Mouse (Mus musculus) embryonic facial prominence, embryonic 13.5 days (tissue): Measurements from ENCODE around the gene Prss16. TPM values are rescaled to one million over a fixed set of nuclear protein-coding genes. Genes with fewer than 3 reads are reported as not detected.
A peak's percentile ranks its signal among the peaks of the same experiment; 100 is the strongest.
"Not testable (repeated sequence)": the region's sequence is repeated elsewhere in the genome, so short reads cannot be mapped to it uniquely, and the experiment has no call there.

Source experiments
- ATAC-seq: fragments of 200-750 bp; cut with Nextera tagmentation; 2 replicates; pipeline ENCODE4 v1.8.0; 2017; ENCODE audit warnings: low read depth; ENCODE audit not compliant: insufficient number of reproducible peaks, insufficient read depth, low FRiP score, low TSS enrichment
- H3K27ac ChIP-seq: fragments of 300-500 bp; sonication (generic); 2 replicates; pipeline ENCODE4 v1.5.1; 2015; ENCODE audit warnings: moderate library complexity, mild to moderate bottlenecking, inconsistent platforms
- H3K27me3 ChIP-seq: fragments of 300-500 bp; sonication (generic); 2 replicates; pipeline ENCODE4 v1.6.1; 2015; ENCODE audit warnings: mild to moderate bottlenecking, inconsistent platforms
- H3K36me3 ChIP-seq: fragments of 300-500 bp; sonication (generic); 2 replicates; pipeline ENCODE4 v1.6.1; 2015; ENCODE audit warnings: mild to moderate bottlenecking, inconsistent platforms
- H3K4me1 ChIP-seq: fragments of 300-500 bp; sonication (generic); 2 replicates; pipeline ENCODE4 v1.6.1; 2015; ENCODE audit warnings: inconsistent platforms
- H3K4me2 ChIP-seq: fragments of 300-500 bp; sonication (generic); 2 replicates; pipeline ENCODE4 v1.6.1; 2015; ENCODE audit warnings: moderate library complexity, mild to moderate bottlenecking, inconsistent platforms
- H3K4me3 ChIP-seq: fragments of 300-500 bp; sonication (generic); 2 replicates; pipeline ENCODE4 v1.5.1; 2015; ENCODE audit warnings: mild to moderate bottlenecking, inconsistent platforms
- H3K9ac ChIP-seq: fragments of 300-500 bp; sonication (generic); 2 replicates; pipeline ENCODE4 v1.6.1; 2015; ENCODE audit warnings: mild to moderate bottlenecking, inconsistent platforms
- H3K9me3 ChIP-seq: fragments of 300-500 bp; sonication (generic); 2 replicates; pipeline ENCODE4 v1.6.1; 2016; ENCODE audit warnings: inconsistent platforms
- WGBS: fragments of 180-500 bp; shearing (Covaris S2); methylation state at CpG from one replicate; pipeline ENCODE4 v1.1.7; 2015; ENCODE audit warnings: mixed read lengths; 5-methylcytosine and 5-hydroxymethylcytosine counted together
- polyA plus RNA-seq: library from polyadenylated mRNA; unstranded; fragments of >200 nt; fragmentation: Nextera tagmentation; extraction: Ambion mirVana; gene quantifications from 2 replicates; pipeline ENCODE4 v1.2.1, GENCODE M21; 2015

The Prss16 gene
- 0.59 and 1.2 TPM in 2 replicates for polyA plus RNA-seq

GRCm38 (mm10) chr13:22009642-22010041 is at the start of gene Prss16:
TSS of gene Prss16 (minus strand) at chr13:22009742.
- Histone ChIP-seq H3K4me3 (no peak within 1 kb of the TSS), H3K36me3 (no peaks in the 10 kb centered on the region), H3K9ac (no peak within 1 kb of the TSS), H3K27me3 (peaks cover 93% of the 10 kb centered on the region), H3K27ac (no peak within 1 kb of the TSS), H3K9me3 (no peaks in the 10 kb centered on the region), H3K4me1 (peaks cover 22% of the 10 kb centered on the region), H3K4me2 (no peak within 1 kb of the TSS)
- WGBS, result 32% methylated on average over 7 of the region's 7 CpGs
- ATAC-seq, result no peak

DNA sequence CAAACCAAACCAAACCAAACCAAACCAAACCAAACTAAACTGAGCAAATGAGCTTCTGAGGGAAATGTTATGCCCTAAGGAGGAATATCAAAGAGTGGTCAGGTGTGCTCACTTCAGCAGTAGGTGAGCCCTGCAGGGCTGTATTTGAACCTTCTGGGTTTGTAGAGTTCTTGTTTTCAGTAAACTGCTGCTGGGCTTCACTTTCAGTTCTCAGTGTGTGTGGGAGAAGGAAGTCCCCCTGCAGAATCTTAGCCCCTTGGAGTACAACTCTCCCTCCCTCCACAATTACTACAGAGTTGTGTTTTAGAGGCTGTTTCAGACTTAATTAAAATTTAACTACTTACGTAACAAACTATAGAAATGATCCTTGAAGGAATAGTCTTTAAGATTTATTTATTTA is 44.2 kb upstream of the Prss16 start:
- Histone ChIP-seq H3K4me3 (no peak overlapping the region), H3K9me3 (no peaks in the 10 kb centered on the region), H3K27ac (no peak overlapping the region), H3K9ac (no peak overlapping the region), H3K27me3 (no peaks in the 10 kb centered on the region), H3K4me1 (0 out of 2 replicates have a peak, but pooled peaks cover 2% of the 10 kb centered on the region), H3K36me3 (no peaks in the 10 kb centered on the region), H3K4me2 (no peak overlapping the region)
- ATAC-seq, result no peak
- WGBS, result 94% methylated on average over 1 of the region's 1 CpGs

DNA sequence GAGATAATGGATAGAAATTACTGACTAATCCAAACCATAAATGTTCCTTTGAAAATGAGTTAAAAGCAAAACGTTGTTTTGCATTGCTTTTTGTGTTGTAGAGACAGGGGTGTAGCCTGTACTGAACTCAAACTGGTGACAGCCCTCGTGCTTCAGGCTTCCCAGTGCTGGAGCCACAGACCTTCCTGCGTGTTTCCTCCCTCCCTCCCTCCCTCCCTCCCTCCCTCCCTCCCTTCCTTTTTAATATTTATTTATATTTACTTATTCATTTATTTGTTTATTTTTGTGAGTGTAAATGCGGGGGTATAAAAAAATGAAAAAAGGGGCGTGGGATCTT is 41.9 kb upstream of the Prss16 start:
- no peaks in the 10 kb centered on the region for H3K27me3 ChIP-seq
- H3K9ac ChIP-seq, result peak overlapping the region; percentile 67
- peak overlapping the region; percentile 54 for H3K4me3 ChIP-seq
- H3K4me1 ChIP-seq, result peaks cover 9% of the 10 kb centered on the region
- no peaks in the 10 kb centered on the region for H3K36me3 ChIP-seq
- peak overlapping the region; percentile 64 for H3K4me2 ChIP-seq
- ATAC-seq, result no peak
- peak overlapping the region; percentile 89 for H3K27ac ChIP-seq
- 10% methylated on average over 5 of the region's 5 CpGs for WGBS
- no peaks in the 10 kb centered on the region for H3K9me3 ChIP-seq

DNA sequence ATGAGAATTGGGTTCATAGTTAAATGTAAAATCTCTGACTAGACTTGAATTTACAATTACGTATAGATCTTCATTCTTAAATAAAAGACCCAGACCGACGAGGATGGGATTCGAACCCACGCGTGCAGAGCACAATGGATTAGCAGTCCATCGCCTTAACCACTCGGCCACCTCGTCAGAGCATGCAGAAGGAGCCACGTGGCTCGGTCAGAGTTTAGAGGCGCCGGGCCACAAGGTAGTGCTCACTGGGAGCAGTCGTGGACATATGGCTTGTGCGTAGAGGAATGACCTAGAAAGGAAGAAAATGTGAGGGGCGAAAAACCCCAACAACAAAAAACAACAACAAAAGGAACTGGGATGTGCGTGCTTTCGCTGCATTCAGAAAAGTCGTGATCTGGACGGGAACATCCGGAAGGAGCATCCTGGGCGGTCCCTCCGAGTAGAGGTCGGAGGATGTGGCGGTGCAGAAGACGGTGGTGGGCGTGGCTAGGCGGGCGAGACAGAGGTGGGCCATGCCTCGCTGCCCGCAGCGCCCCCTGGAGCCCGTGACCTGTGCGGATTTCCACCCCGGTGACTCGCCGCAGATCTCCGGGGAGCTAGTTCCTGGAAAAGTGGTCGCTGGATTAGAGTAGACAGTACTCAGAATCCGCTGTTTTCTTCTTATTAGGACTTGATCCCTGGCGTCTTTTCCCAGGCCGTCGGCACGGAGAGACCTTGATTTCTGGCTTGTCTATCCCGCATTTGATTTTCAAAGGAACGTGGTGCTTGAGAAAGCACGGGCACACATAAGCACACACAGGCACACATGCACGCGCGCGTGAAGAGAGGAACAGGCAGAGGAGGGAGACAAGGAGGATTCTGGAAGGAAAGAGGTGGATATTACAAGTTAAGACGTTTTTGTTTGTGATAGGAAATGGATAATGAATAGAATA is 41.3 kb upstream of the Prss16 start:
- Histone ChIP-seq H3K9ac (peak overlapping the region; percentile 67), H3K27ac (peak overlapping the region; percentile 89), H3K4me1 (peaks cover 9% of the 10 kb centered on the region), H3K36me3 (no peaks in the 10 kb centered on the region), H3K4me2 (peak overlapping the region; percentile 64), H3K9me3 (no peaks in the 10 kb centered on the region), H3K27me3 (no peaks in the 10 kb centered on the region), H3K4me3 (peak overlapping the region; percentile 54)
- ATAC-seq, result peak; percentile 90
- under 1% methylated on average over 52 of the region's 52 CpGs for WGBS

DNA sequence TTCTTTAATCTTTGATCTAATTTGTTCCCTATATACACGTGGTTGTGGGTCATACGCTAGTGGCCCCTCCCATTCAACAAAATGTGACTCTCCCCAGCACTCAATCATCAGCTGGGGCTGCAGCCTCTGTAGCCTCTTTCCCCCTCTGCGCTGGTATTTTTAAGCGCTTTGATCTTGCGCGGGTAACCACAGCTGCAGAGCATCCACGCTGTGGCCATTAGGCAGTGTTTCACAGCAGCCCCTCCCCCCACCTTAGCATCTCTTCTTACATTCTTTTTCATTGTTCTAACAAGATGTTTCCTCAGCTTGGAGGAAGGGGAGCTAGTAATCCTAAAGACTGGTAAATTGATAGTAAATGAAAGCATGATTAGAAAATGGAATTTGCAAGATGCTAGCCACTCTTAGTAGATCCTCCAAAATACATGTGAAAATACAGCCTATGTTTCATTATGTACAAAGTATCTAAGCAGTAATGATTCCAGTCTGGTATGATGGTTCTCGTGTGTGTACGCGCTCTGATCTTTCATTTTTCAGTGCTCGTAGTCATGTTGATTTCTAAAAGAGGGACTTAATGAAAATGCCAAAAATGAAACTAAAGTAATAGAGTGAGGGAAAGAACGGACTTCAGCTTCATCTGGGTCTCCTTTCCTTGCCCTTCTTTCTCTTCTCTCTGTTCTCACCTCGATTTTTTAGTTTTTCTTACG is 40.3 kb upstream of the Prss16 start:
- no peaks in the 10 kb centered on the region for H3K9me3 ChIP-seq
- H3K36me3 ChIP-seq, result no peaks in the 10 kb centered on the region
- H3K4me2 ChIP-seq, result peak overlapping the region; percentile 64
- peak overlapping the region; percentile 59 for H3K9ac ChIP-seq
- peak overlapping the region; percentile 54 for H3K4me3 ChIP-seq
- no peaks in the 10 kb centered on the region for H3K27me3 ChIP-seq
- WGBS, result 1% methylated on average over 14 of the region's 14 CpGs
- H3K4me1 ChIP-seq, result peaks cover 9% of the 10 kb centered on the region
- ATAC-seq, result no peak
- H3K27ac ChIP-seq, result peak overlapping the region; percentile 89

- ATAC-seq, result no peak
- Histone ChIP-seq H3K36me3 (no peaks in the 10 kb centered on the region), H3K27me3 (no peaks in the 10 kb centered on the region), H3K27ac (no peak overlapping the region), H3K4me1 (peaks cover 9% of the 10 kb centered on the region), H3K9ac (no peak overlapping the region), H3K9me3 (no peaks in the 10 kb centered on the region), H3K4me2 (no peak overlapping the region), H3K4me3 (no peak overlapping the region)
- 79% methylated on average over 2 of the region's 2 CpGs for WGBS
Measured at GRCm38 (mm10) chr13:22049041-22049440, 39.5 kb upstream of the Prss16 start.

DNA sequence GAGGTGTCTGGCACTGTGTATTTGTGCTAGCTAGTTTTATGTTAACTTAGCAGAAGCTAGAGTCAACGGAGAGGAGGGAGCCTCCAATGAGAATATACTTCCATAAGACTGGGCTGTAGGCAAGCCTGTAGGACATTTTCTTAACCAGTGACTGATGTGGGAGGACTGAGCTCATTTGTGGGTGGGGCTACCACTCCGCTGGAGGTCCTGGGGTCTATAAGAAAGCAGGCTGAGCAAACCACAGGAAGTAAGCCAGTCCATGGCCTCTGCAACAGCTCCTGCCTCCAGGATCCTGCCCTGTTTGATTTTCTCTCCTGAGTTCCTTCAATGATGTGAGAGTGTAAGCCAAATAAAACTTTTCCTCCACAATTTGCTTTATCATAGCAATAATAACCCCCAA is 35.8 kb upstream of the Prss16 start:
- Histone ChIP-seq H3K4me1 (peaks cover 18% of the 10 kb centered on the region), H3K4me3 (no peak overlapping the region), H3K27me3 (no peaks in the 10 kb centered on the region), H3K36me3 (no peaks in the 10 kb centered on the region), H3K4me2 (no peak overlapping the region), H3K9ac (no peak overlapping the region), H3K27ac (no peak overlapping the region), H3K9me3 (no peaks in the 10 kb centered on the region)
- ATAC-seq, result no peak
- 49% methylated on average over 2 of the region's 2 CpGs for WGBS

- H3K4me3 ChIP-seq, result no peak overlapping the region
- H3K4me2 ChIP-seq, result peak overlapping the region; percentile 81
- no peak for ATAC-seq
- WGBS, result 81% methylated on average over 6 of the region's 6 CpGs
- H3K4me1 ChIP-seq, result peaks cover 22% of the 10 kb centered on the region
- no peak overlapping the region; the same call in 1 of the 2 replicates for H3K9ac ChIP-seq
- H3K36me3 ChIP-seq, result no peaks in the 10 kb centered on the region
- no peaks in the 10 kb centered on the region for H3K9me3 ChIP-seq
- peak overlapping the region; percentile 91; the same call in 1 of the 2 replicates for H3K27ac ChIP-seq
- no peaks in the 10 kb centered on the region for H3K27me3 ChIP-seq
Measured at GRCm38 (mm10) chr13:22044432-22045155, 35.1 kb upstream of the Prss16 start.

GRCm38 (mm10) chr13:22043503-22044431 is 34.2 kb upstream of the Prss16 start:
- Histone ChIP-seq H3K4me1 (peaks cover 22% of the 10 kb centered on the region), H3K9ac (peak overlapping the region; percentile 71), H3K4me3 (peak overlapping the region; percentile 50), H3K36me3 (no peaks in the 10 kb centered on the region), H3K27me3 (no peaks in the 10 kb centered on the region), H3K4me2 (peak overlapping the region; percentile 81), H3K9me3 (no peaks in the 10 kb centered on the region), H3K27ac (peak overlapping the region; percentile 91)
- no peak for ATAC-seq
- under 1% methylated on average over 10 of the region's 14 CpGs for WGBS

DNA sequence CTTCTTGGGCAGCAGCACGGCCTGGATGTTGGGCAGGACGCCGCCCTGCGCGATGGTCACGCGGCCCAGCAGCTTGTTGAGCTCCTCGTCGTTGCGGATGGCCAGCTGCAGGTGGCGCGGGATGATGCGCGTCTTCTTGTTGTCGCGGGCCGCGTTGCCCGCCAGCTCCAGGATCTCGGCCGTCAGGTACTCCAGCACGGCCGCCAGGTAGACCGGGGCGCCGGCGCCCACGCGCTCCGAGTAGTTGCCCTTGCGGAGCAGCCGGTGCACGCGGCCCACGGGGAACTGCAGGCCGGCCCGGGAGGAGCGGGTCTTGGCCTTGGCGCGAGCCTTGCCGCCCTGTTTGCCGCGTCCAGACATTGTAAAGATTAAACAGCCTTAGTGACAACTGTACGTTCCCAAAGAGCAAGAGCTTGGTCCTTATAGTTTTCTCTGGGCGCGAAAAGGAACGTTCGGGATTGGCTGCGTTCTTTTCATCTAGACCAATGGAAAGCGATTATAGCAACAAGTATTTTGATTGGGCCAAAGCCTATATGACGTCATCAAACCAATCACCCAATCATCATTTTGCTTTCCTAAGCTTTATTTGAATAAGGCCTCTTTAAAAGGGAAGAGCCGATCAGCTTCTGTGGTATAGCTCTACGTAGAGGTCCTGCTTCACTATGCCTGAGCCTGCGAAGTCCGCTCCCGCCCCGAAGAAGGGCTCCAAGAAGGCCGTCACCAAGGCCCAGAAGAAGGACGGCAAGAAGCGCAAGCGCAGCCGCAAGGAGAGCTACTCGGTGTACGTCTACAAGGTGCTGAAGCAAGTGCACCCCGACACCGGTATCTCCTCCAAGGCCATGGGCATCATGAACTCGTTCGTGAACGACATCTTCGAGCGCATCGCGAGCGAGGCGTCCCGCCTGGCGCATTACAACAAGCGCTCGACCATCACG is 33.3 kb upstream of the Prss16 start, which contains the start of the genes Hist1h2ag and Hist1h2bj:
Gene Hist1h2ag, minus strand, starts transcription at position 377 of the 935 bp plus-strand sequence.
Gene Hist1h2bj, plus strand, starts transcription at position 647 of the 935 bp plus-strand sequence.
- H3K4me2 ChIP-seq, result peak within 1 kb of the TSS; percentile 81
- peak within 1 kb of the TSS; percentile 96 for H3K27ac ChIP-seq
- H3K4me3 ChIP-seq, result peak within 1 kb of the TSS; percentile 50
- peak within 1 kb of the TSS; percentile 74 for H3K9ac ChIP-seq
- not testable (repeated sequence) for H3K36me3 ChIP-seq, H3K27me3 ChIP-seq, H3K9me3 ChIP-seq
- peaks cover 18% of the 10 kb centered on the region for H3K4me1 ChIP-seq
- ATAC-seq, result peak; percentile 89
- WGBS, result under 1% methylated on average over 48 of the region's 80 CpGs
